Comparison of ENCODE assay signal across 20 mouse cellular contexts in genomic region chr10:14861241-14861640, GRCm38 (mm10).
DNase-seq lines count a peak whose midpoint lies in the region; ATAC-seq lines count a peak whose summit lies in the region.
"Had no signal": no experiment of that assay in that cellular context is flagged by ENCODE, and none has a peak within 500 bp of the region (broad histone marks: within the 10 kb centered on the region; RNA-seq: fewer than 3 reads in every experiment).

No protein-coding gene starts in this region.

- intact Hi-C loops in left cerebral cortex, postnatal 10 days (cut with DNase I) = no loop called here

- no peak overlapping the region for H3K4me2 ChIP-seq in hindbrain, embryonic 16.5 days (ENCODE audit: low read length)
- H3K4me2 ChIP-seq in hindbrain, embryonic 12.5 days (replicated peaks) = no peak overlapping the region
- H3K4me2 ChIP-seq in embryonic facial prominence, embryonic 14.5 days (ENCODE audit: low read depth, low read length) = no peak overlapping the region
- H3K4me2 ChIP-seq: embryonic facial prominence, embryonic 13.5 days; heart, embryonic 11.5 days; hindbrain, embryonic 14.5 days; lung, embryonic 15.5 days had no signal

- no peak overlapping the region for H3K4me3 ChIP-seq in hindbrain, embryonic 16.5 days (ENCODE audit: low read length)
- no peak overlapping the region for H3K4me3 ChIP-seq in hindbrain, embryonic 12.5 days
- no peak overlapping the region for H3K4me3 ChIP-seq in embryonic facial prominence, embryonic 14.5 days (ENCODE audit: low read depth, low read length)
- H3K4me3 ChIP-seq: embryonic facial prominence, embryonic 13.5 days; lung, embryonic 15.5 days had no signal

- H3K9me3 ChIP-seq in hindbrain, embryonic 16.5 days (ENCODE audit: control insufficient read depth, low read length) = no peaks in the 10 kb centered on the region
- no peaks in the 10 kb centered on the region for H3K9me3 ChIP-seq in hindbrain, embryonic 12.5 days (replicated peaks)
- no peaks in the 10 kb centered on the region for H3K9me3 ChIP-seq in embryonic facial prominence, embryonic 14.5 days (ENCODE audit: control insufficient read depth, low read length)
- H3K9me3 ChIP-seq: embryonic facial prominence, embryonic 13.5 days; lung, embryonic 15.5 days had no signal

- no peaks in the 10 kb centered on the region for H3K36me3 ChIP-seq in hindbrain, embryonic 16.5 days (ENCODE audit: control insufficient read depth, insufficient read depth, low read length)
- H3K36me3 ChIP-seq in hindbrain, embryonic 12.5 days = no peaks in the 10 kb centered on the region
- no peaks in the 10 kb centered on the region for H3K36me3 ChIP-seq in embryonic facial prominence, embryonic 14.5 days (ENCODE audit: control insufficient read depth, insufficient read depth, low read length)
- H3K36me3 ChIP-seq: embryonic facial prominence, embryonic 13.5 days; lung, embryonic 15.5 days had no signal

- no peak overlapping the region for H3K27ac ChIP-seq in hindbrain, embryonic 16.5 days (ENCODE audit: low read depth, low read length)
- H3K27ac ChIP-seq in hindbrain, embryonic 12.5 days = no peak overlapping the region
- no peak overlapping the region for H3K27ac ChIP-seq in embryonic facial prominence, embryonic 14.5 days (replicated peaks; ENCODE audit: low read depth, low read length)
- H3K27ac ChIP-seq: embryonic facial prominence, embryonic 13.5 days; hindbrain, embryonic 14.5 days; liver, embryonic 14.5 days; lung, embryonic 15.5 days had no signal

- no peaks in the 10 kb centered on the region for H3K27me3 ChIP-seq in hindbrain, embryonic 16.5 days (replicated peaks; ENCODE audit: control insufficient read depth, insufficient read depth, low read length)
- H3K27me3 ChIP-seq in hindbrain, embryonic 12.5 days = no peaks in the 10 kb centered on the region
- no peaks in the 10 kb centered on the region for H3K27me3 ChIP-seq in embryonic facial prominence, embryonic 14.5 days (replicated peaks; ENCODE audit: control insufficient read depth, insufficient read depth, low read length)
- H3K27me3 ChIP-seq: embryonic facial prominence, embryonic 13.5 days; lung, embryonic 15.5 days had no signal

- peak; percentile 67; the same call in 1 of the 2 replicates for ATAC-seq in hindbrain, embryonic 16.5 days
- no peak for ATAC-seq in hindbrain, embryonic 12.5 days (ENCODE audit: low FRiP score)
- ATAC-seq in embryonic facial prominence, embryonic 14.5 days (ENCODE audit: low read depth) = no peak

- DNase-seq in brain, adult 2 months (ENCODE audit: low read depth, low spot score) = peak; percentile 33
- DNase-seq in embryonic facial prominence, embryonic 14.5 days (ENCODE audit: low spot score) = peak; percentile 22
- peak; percentile 2 for DNase-seq in forelimb bud, embryonic 11.5 days (ENCODE audit: low read depth, low spot score)
- no peak for DNase-seq in lung, postnatal 4 days
- no peak for DNase-seq in left cerebral cortex, postnatal 10 days (ENCODE audit: extremely low spot score in 1 of 2, low spot score in 2 of 2)
- no peak for DNase-seq in adrenal gland, adult (ENCODE audit: inconsistent age in 2 of 2, low spot score in 1 of 2)
- DNase-seq: adrenal gland, postnatal 10 days; B cell, adult 2 months; cerebellum, adult 18-20 months; cerebellum, postnatal 25 days; heart, postnatal 10 days; kidney, adult 11 months; thymus, postnatal 25 days had no signal

- H3K9ac ChIP-seq in hindbrain, embryonic 16.5 days (ENCODE audit: low read depth, low read length) = no peak overlapping the region
- no peak overlapping the region for H3K9ac ChIP-seq in hindbrain, embryonic 12.5 days
- no peak overlapping the region for H3K9ac ChIP-seq in embryonic facial prominence, embryonic 14.5 days (ENCODE audit: low read depth, low read length)
- H3K9ac ChIP-seq: embryonic facial prominence, embryonic 13.5 days; hindbrain, embryonic 14.5 days; liver, embryonic 14.5 days; lung, embryonic 15.5 days had no signal

- no peaks in the 10 kb centered on the region for H3K4me1 ChIP-seq in hindbrain, embryonic 16.5 days (ENCODE audit: control insufficient read depth, insufficient read depth, low read depth, low read length)
- no peaks in the 10 kb centered on the region for H3K4me1 ChIP-seq in hindbrain, embryonic 12.5 days
- H3K4me1 ChIP-seq in embryonic facial prominence, embryonic 14.5 days (ENCODE audit: control insufficient read depth, insufficient read depth, low read length) = no peaks in the 10 kb centered on the region
- H3K4me1 ChIP-seq: embryonic facial prominence, embryonic 13.5 days; lung, embryonic 15.5 days had no signal

- WGBS in hindbrain, embryonic 16.5 days = 43% methylated on average over 3 of the region's 3 CpGs
- WGBS in hindbrain, embryonic 12.5 days = 49% methylated on average over 3 of the region's 3 CpGs
- WGBS in embryonic facial prominence, embryonic 14.5 days = 51% methylated on average over 3 of the region's 3 CpGs

Comparison
In these comparisons a context has a peak if more than half of its experiments do, and no peak if none do; other contexts are left out.
1. DNase-seq: peak in brain, adult 2 months (single experiment), embryonic facial prominence, embryonic 14.5 days (single experiment) and forelimb bud, embryonic 11.5 days (single experiment); none in lung, postnatal 4 days (0 of 2), left cerebral cortex, postnatal 10 days (0 of 2) and adrenal gland, adult (0 of 2).